In genomic region chr8:77410394-77410793, GRCm38 (mm10) we compare ENCODE assay signal across 17 mouse cellular contexts.
"Had no signal": no experiment of that assay in that cellular context is flagged by ENCODE, and none has a peak within 500 bp of the region (broad histone marks: within the 10 kb centered on the region; RNA-seq: fewer than 3 reads in every experiment).

No protein-coding gene starts in this region.

- ATAC-seq: lung, postnatal 0 days; midbrain, embryonic 15.5 days had no signal

- H3K27ac ChIP-seq: kidney, embryonic 15.5 days; left cerebral cortex, adult 2 months; liver, embryonic 13.5 days; macrophage; midbrain, embryonic 12.5 days; midbrain, embryonic 15.5 days; neural tube, embryonic 13.5 days had no signal

- H3K4me3 ChIP-seq: kidney, embryonic 15.5 days; left cerebral cortex, adult 2 months; liver, embryonic 13.5 days; midbrain, embryonic 12.5 days; midbrain, embryonic 15.5 days; neural tube, embryonic 13.5 days had no signal

- H3K9me3 ChIP-seq: kidney, embryonic 15.5 days; liver, embryonic 13.5 days; midbrain, embryonic 12.5 days; midbrain, embryonic 15.5 days; neural tube, embryonic 13.5 days had no signal

- H3K9ac ChIP-seq: kidney, embryonic 15.5 days; liver, embryonic 13.5 days; lung, embryonic 14.5 days; midbrain, embryonic 12.5 days; midbrain, embryonic 15.5 days; neural tube, embryonic 13.5 days had no signal

- H3K36me3 ChIP-seq: midbrain, embryonic 12.5 days; midbrain, embryonic 15.5 days had no signal

- H3K4me2 ChIP-seq: kidney, embryonic 15.5 days; liver, embryonic 13.5 days; lung, embryonic 14.5 days; midbrain, embryonic 12.5 days; midbrain, embryonic 15.5 days; neural tube, embryonic 13.5 days had no signal

- DNase-seq: kidney, adult 8-10 months; kidney, postnatal 10 days; kidney, postnatal 36 days; layer of hippocampus, postnatal 36 days; liver, embryonic 13.5 days; lung, embryonic 14.5 days; retina, postnatal 1 day; right cerebral cortex, postnatal 25 days; thymus, adult 18-20 months; thymus, postnatal 36 days had no signal

- H3K27me3 ChIP-seq: kidney, embryonic 15.5 days; liver, embryonic 13.5 days; midbrain, embryonic 12.5 days; midbrain, embryonic 15.5 days; neural tube, embryonic 13.5 days had no signal

- H3K4me1 ChIP-seq: kidney, embryonic 15.5 days; liver, embryonic 13.5 days; midbrain, embryonic 15.5 days; neural tube, embryonic 13.5 days had no signal
